ENCODE assay signal across 8 mouse cellular contexts in the genomic region with DNA sequence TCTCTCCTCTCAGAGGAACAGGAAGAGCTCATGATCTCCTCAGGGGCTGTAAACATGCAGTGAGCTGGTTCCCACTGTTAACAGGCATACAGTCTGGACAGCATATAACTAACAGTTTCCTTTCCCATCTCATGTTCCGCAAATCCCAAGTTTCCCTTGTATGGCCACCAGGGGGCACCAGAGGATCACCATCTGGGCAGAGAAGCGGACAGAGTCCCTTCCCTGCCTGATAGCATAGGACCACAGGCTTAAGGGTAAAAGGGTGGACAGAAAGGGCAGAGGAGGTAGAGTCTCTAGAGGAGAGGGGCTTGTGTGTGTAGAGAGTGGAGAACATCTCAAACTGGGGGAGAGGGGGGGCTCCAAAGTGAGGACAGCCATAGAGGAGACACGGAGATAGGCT.
A peak's percentile ranks its signal among the peaks of the same experiment; 100 is the strongest.
DNase-seq lines count a peak whose midpoint lies in the region; ATAC-seq and TF ChIP-seq lines count a peak whose summit lies in the region.

No protein-coding gene starts in this region.

- no peaks in the 10 kb centered on the region for H3K9me3 ChIP-seq in MEL (replicated peaks; ENCODE audit: insufficient read depth, low read length)
- H3K9me3 ChIP-seq in forebrain, embryonic 16.5 days (ENCODE audit: control insufficient read depth, low read length), result no peaks in the 10 kb centered on the region
- no peaks in the 10 kb centered on the region for H3K9me3 ChIP-seq in hindbrain, embryonic 11.5 days (ENCODE audit: control insufficient read depth, low read length)
- no peaks in the 10 kb centered on the region for H3K9me3 ChIP-seq in lung, postnatal 0 days (ENCODE audit: low read length)

- H3K27ac ChIP-seq in MEL (ENCODE audit: control insufficient read depth, low read depth, low read length), result no peak overlapping the region
- no peak overlapping the region for H3K27ac ChIP-seq in forebrain, embryonic 16.5 days (ENCODE audit: low read length)
- H3K27ac ChIP-seq in hindbrain, embryonic 11.5 days (ENCODE audit: low read depth, low read length), result no peak overlapping the region
- H3K27ac ChIP-seq in lung, postnatal 0 days (ENCODE audit: low read length), result no peak overlapping the region

- H3K79me2 ChIP-seq in MEL (ENCODE audit: control insufficient read depth, insufficient read depth, low read length, poor library complexity), result no peaks in the 10 kb centered on the region

- ATAC-seq in forebrain, embryonic 16.5 days, result peak; percentile 41
- no peak; the same call in 1 of the 2 replicates for ATAC-seq in hindbrain, embryonic 11.5 days (ENCODE audit: low FRiP score)
- ATAC-seq in lung, postnatal 0 days, result peak; percentile 55

- no peaks in the 10 kb centered on the region for H3K27me3 ChIP-seq in MEL (ENCODE audit: control insufficient read depth in 1 of 2, insufficient read depth in 2 of 2, low read length in 2 of 2)
- H3K27me3 ChIP-seq in forebrain, embryonic 16.5 days (replicated peaks; ENCODE audit: control insufficient read depth, insufficient read depth, low read length), result no peaks in the 10 kb centered on the region
- peaks cover 9% of the 10 kb centered on the region; the same call in 1 of the 2 replicates for H3K27me3 ChIP-seq in hindbrain, embryonic 11.5 days (ENCODE audit: control insufficient read depth, insufficient read depth, low read length)
- H3K27me3 ChIP-seq in lung, postnatal 0 days (replicated peaks; ENCODE audit: insufficient read depth, low read length), result peaks cover 9% of the 10 kb centered on the region; the same call in 1 of the 2 replicates

- H3K9ac ChIP-seq in MEL (ENCODE audit: control insufficient read depth, low read depth, low read length, poor library complexity, severe bottlenecking), result no peak overlapping the region
- H3K9ac ChIP-seq in forebrain, embryonic 16.5 days (replicated peaks; ENCODE audit: low read depth, low read length), result no peak overlapping the region
- no peak overlapping the region for H3K9ac ChIP-seq in hindbrain, embryonic 11.5 days (ENCODE audit: low read depth, low read length)
- no peak overlapping the region for H3K9ac ChIP-seq in lung, postnatal 0 days (replicated peaks; ENCODE audit: low read depth)

- no peak overlapping the region for H3K4me2 ChIP-seq in forebrain, embryonic 16.5 days (ENCODE audit: low read length)
- no peak overlapping the region for H3K4me2 ChIP-seq in hindbrain, embryonic 11.5 days (replicated peaks; ENCODE audit: low read depth, low read length)
- no peak overlapping the region for H3K4me2 ChIP-seq in lung, postnatal 0 days (replicated peaks; ENCODE audit: low read depth, low read length)

- no peak for TF ChIP-seq EP300 in MEL (IDR thresholded peaks at IDR 0.05; ENCODE audit: low read depth in 1 of 2, low read length in 2 of 2)
- no peak for TF ChIP-seq EP300 in lung, postnatal 0 days (IDR thresholded peaks at IDR 0.05)

- no peak overlapping the region for H3K4me3 ChIP-seq in MEL (ENCODE audit: control insufficient read depth in 1 of 2, insufficient read depth in 1 of 2, low read depth in 2 of 2, low read length in 2 of 2)
- H3K4me3 ChIP-seq in forebrain, embryonic 16.5 days (replicated peaks; ENCODE audit: low read length), result no peak overlapping the region
- no peak overlapping the region for H3K4me3 ChIP-seq in hindbrain, embryonic 11.5 days (ENCODE audit: low read depth, low read length)
- H3K4me3 ChIP-seq in lung, postnatal 0 days (ENCODE audit: low read depth, low read length), result no peak overlapping the region

- WGBS in forebrain, embryonic 16.5 days, result 20% methylated on average over 3 of the region's 3 CpGs
- WGBS in hindbrain, embryonic 11.5 days, result 15% methylated on average over 3 of the region's 3 CpGs
- 17% methylated on average over 3 of the region's 3 CpGs for WGBS in lung, postnatal 0 days

- no peaks in the 10 kb centered on the region for H3K36me3 ChIP-seq in MEL (ENCODE audit: control insufficient read depth in 1 of 2, insufficient read depth in 2 of 2, low read length in 2 of 2)
- no peaks in the 10 kb centered on the region for H3K36me3 ChIP-seq in forebrain, embryonic 16.5 days (ENCODE audit: control insufficient read depth, insufficient read depth)
- no peaks in the 10 kb centered on the region for H3K36me3 ChIP-seq in hindbrain, embryonic 11.5 days (ENCODE audit: control insufficient read depth, insufficient read depth, low read length)
- H3K36me3 ChIP-seq in lung, postnatal 0 days (ENCODE audit: insufficient read depth, low read length), result no peaks in the 10 kb centered on the region

- TF ChIP-seq CTCF in MEL (IDR thresholded peaks at IDR 0.05 in 2 of 3, conservative IDR thresholded peaks at IDR 0.05 in 1 of 3; ENCODE audit: control insufficient read depth in 1 of 3, insufficient read depth in 1 of 3, low read depth in 2 of 3, low read length in 3 of 3, poor library complexity in 1 of 3, severe bottlenecking in 1 of 3), result peak; percentile 91 to 96 (median 92)
- TF ChIP-seq CTCF in lung, postnatal 0 days (IDR thresholded peaks at IDR 0.05), result peak; percentile 99

- no peak for TF ChIP-seq POLR2A in MEL (IDR thresholded peaks at IDR 0.05; ENCODE audit: control insufficient read depth in 1 of 2, insufficient read depth in 1 of 2, low read depth in 1 of 2, low read length in 2 of 2, poor library complexity in 1 of 2)

- peak; percentile 84 for DNase-seq in MEL (ENCODE audit: low read depth, low spot score)
- peak; percentile 92 to 95 for DNase-seq in cerebellum, adult 18-20 months
- peak; percentile 94 for DNase-seq in hindbrain, embryonic 11.5 days (ENCODE audit: low spot score)
- peak; percentile 91 for DNase-seq in layer of hippocampus, adult 9-10 months (ENCODE audit: low spot score)
- peak; percentile 92 for DNase-seq in lung, postnatal 0 days (ENCODE audit: low spot score)
- peak; percentile 92 for DNase-seq in ovary, postnatal 14 days (ENCODE audit: low spot score)
- peak; percentile 63 for DNase-seq in thymus, postnatal 0 days (ENCODE audit: low spot score)

- TF ChIP-seq RAD21 in MEL (IDR thresholded peaks at IDR 0.05; ENCODE audit: low read depth, low read length), result peak; percentile 96

- no peaks in the 10 kb centered on the region for H3K4me1 ChIP-seq in MEL (ENCODE audit: control insufficient read depth in 1 of 2, insufficient read depth in 2 of 2, low read length in 2 of 2)
- peaks cover 22% of the 10 kb centered on the region for H3K4me1 ChIP-seq in forebrain, embryonic 16.5 days (replicated peaks; ENCODE audit: control insufficient read depth, insufficient read depth, low read length)
- peaks cover 23% of the 10 kb centered on the region for H3K4me1 ChIP-seq in hindbrain, embryonic 11.5 days (replicated peaks; ENCODE audit: control insufficient read depth, insufficient read depth, low read length)
- H3K4me1 ChIP-seq in lung, postnatal 0 days (ENCODE audit: insufficient read depth, low read depth, low read length), result no peaks in the 10 kb centered on the region

TF ChIP-seq in MEL, 35 proteins besides CTCF, POLR2A, EP300 and RAD21:
- no peak for TF ChIP-seq E2F4 (IDR thresholded peaks at IDR 0.05; ENCODE audit: borderline replicate concordance, low read depth, low read length)
- TF ChIP-seq KAT2A (conservative IDR thresholded peaks at IDR 0.05; ENCODE audit: low read depth, low read length), result no peak
- TF ChIP-seq CHD1 (IDR thresholded peaks at IDR 0.05; ENCODE audit: low read depth, low read length), result no peak
- no peak for TF ChIP-seq NELFE (IDR thresholded peaks at IDR 0.05; ENCODE audit: low read depth, low read length)
- TF ChIP-seq ZC3H11A (IDR thresholded peaks at IDR 0.05; ENCODE audit: low read depth, low read length), result peak; percentile 80
- no peak for TF ChIP-seq MEF2A (IDR thresholded peaks at IDR 0.05; ENCODE audit: extremely low read depth, insufficient replicate concordance, low read depth, low read length, poor library complexity, severe bottlenecking)
- TF ChIP-seq ZMIZ1 (IDR thresholded peaks at IDR 0.05; ENCODE audit: low read depth, low read length), result no peak
- no peak for TF ChIP-seq NRF1 (IDR thresholded peaks at IDR 0.05; ENCODE audit: insufficient read depth, low read depth, low read length, poor library complexity, severe bottlenecking)
- TF ChIP-seq USF1 (IDR thresholded peaks at IDR 0.05; ENCODE audit: low read depth, low read length), result no peak
- no peak for TF ChIP-seq CHD2 (IDR thresholded peaks at IDR 0.05; ENCODE audit: low read length)
- TF ChIP-seq HCFC1 (IDR thresholded peaks at IDR 0.05; ENCODE audit: low read depth, low read length), result no peak
- TF ChIP-seq GATA1 (IDR thresholded peaks at IDR 0.05; ENCODE audit: low read depth, low read length), result no peak
- peak; percentile 88 for TF ChIP-seq SMC3 (IDR thresholded peaks at IDR 0.05; ENCODE audit: low read depth, low read length)
- TF ChIP-seq SIN3A (IDR thresholded peaks at IDR 0.05; ENCODE audit: low read length), result 0 out of 2 replicates have a peak, but pooled peaks have one; percentile 32
- no peak for TF ChIP-seq RCOR1 (IDR thresholded peaks at IDR 0.05; ENCODE audit: low read depth, low read length)
- 0 out of 2 replicates have a peak, but pooled peaks have one; percentile 5 for TF ChIP-seq MAX (IDR thresholded peaks at IDR 0.05; ENCODE audit: low read length)
